Mouse (Mus musculus): ENCODE measurements at regions not wholly inside any gene's neighbourhood (a gene's known extent, or its start where the extent isn't known, plus 50 kb on each side); places are given as distances from the start of the nearest gene placed in this dataset.

DNA sequence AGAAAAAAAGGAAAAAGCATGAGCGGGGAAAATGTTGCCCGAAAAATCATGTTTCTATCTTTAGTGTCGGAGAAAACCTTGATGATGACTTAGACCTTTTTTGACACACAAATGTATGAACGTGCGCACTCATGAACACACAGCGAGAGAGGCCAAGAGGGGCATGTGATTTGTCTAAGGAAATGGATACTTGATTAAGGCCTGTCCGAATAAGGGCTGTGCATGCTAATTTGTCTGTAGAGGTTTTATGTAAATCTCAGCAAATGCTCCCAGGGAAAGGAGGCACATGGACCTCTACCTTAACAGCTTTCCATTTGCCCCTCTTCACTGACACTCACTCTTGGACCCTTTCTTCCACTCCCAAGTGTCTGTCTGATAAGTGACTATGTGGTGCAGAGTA lies 182.5 kb upstream of the Rgma start:
- TF ChIP-seq REST (IDR thresholded peaks at IDR 0.05; ENCODE audit: insufficient read depth, insufficient read length), result no peak
- TF ChIP-seq POLR2A (IDR thresholded peaks at IDR 0.05; ENCODE audit: insufficient read length, low read depth), result no peak
- no peak for TF ChIP-seq TCF12 (IDR thresholded peaks at IDR 0.05; ENCODE audit: insufficient read depth, poor library complexity, severe bottlenecking)
- TF ChIP-seq E2F4 (IDR thresholded peaks at IDR 0.05; ENCODE audit: insufficient read depth), result no peak
- TF ChIP-seq TCF3 (IDR thresholded peaks at IDR 0.05; ENCODE audit: insufficient read length, low read depth), result no peak
- TF ChIP-seq CEBPB (IDR thresholded peaks at IDR 0.05; ENCODE audit: insufficient read depth, poor library complexity, severe bottlenecking), result no peak
- TF ChIP-seq SRF (IDR thresholded peaks at IDR 0.05; ENCODE audit: control insufficient read depth, insufficient read length, low read depth), result no peak
